Mouse (Mus musculus): ENCODE measurements at regions not wholly inside any gene's neighbourhood (a gene's known extent, or its start where the extent isn't known, plus 50 kb on each side); places are given as distances from the start of the nearest gene placed in this dataset.

DNA sequence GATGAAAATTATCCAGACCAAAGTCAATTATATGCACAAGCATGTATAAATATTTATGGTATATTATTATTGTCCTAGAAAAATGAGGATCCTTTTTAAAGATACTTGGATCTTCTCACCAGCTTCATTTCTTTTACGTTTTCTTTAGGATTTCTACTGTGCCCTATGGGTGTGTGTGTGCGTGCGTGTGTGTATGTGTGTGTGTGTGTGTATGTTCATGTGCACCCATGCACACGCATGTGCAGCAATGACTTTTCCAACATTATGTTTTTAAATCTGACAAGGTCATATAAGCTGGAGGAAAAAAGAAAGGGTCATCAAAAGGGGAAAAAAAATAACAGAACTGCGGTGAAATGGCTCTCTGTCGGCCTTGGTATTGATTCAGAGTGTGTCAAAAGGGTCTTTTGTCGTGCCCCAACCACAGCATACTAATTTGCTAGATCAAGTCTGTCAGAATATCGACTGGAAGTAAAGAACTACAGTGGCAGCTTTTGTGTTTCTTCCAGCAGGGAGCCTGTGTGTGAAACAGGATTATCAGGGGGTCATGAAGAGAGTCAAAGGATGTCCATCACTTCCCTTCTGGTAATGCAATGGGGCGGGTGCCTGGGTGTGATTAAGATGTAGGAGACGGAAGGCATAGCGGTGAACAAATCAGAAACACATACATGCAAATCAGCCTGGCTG is 265.9 kb upstream of the Isl1 start:
- TF ChIP-seq POLR2A (IDR thresholded peaks at IDR 0.05; ENCODE audit: borderline replicate concordance, insufficient read depth, low read length) (no peak), CTCF (IDR thresholded peaks at IDR 0.05; ENCODE audit: borderline replicate concordance, insufficient read depth, low read depth, low read length) (no peak)
